Mouse (Mus musculus) liver, adult 10 weeks (tissue): ENCODE measurements around the gene Olfr606. TPM values are rescaled to one million over a fixed set of nuclear protein-coding genes. Genes with fewer than 3 reads are reported as not detected.

Source experiments
- polyA plus RNA-seq: library from polyadenylated mRNA; stranded (reverse); fragments of 350-450 nt; fragmentation: Illumina TruSeq; extraction: RNeasy Lipid Tissue Mini Kit (QIAGEN cat#74804); gene quantifications from one replicate; pipeline ENCODE4 v1.2.3, GENCODE M21; 2014; ENCODE audit warnings: low read depth, low replicate concordance

Gene Olfr606
- not detected for polyA plus RNA-seq

DNA sequence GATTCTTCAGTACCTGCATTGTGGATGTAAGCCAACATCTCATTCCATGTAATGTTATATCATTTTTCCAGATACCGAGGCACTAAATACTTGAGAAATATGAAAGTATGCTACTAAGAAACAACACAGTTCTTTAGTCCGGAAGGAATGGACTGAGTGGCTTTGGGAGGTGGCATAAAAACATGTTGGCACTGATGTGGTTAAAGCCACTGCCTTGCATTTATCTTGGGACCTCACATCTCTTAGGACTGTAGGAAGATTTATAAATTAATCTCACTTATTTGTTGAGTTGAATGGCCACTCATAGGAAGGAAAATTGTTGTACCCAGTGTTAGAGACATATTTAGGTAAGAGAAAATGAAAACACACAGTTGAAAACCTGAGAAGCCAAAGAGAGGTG lies at the start of gene Olfr606:
Gene Olfr606 (plus strand): TSS at position 301 of the 400 bp plus-strand sequence.

DNA sequence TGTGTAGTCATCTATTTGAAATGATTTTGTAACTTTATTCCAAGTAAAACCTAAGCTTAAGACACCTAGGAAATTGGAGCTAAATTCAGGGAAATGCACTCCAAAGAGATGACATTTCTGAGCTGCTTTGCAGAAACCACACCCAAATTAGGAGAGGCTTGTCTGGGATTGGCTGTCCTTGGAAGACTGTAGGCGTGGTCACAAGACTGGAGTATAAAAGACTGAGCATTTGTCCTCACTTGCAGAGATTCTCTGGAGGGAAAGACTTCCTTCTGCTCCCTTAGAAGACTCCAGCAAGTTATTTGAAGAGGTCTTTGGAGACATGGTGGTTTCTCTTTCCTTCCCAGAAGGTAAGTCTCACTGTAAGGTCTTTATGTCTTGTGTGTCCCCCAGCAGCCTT lies 34.1 kb upstream of the Olfr606 start, which contains the start of gene Usp17lc:
Gene Usp17lc (plus strand): TSS at position 301 of the 400 bp plus-strand sequence.

DNA sequence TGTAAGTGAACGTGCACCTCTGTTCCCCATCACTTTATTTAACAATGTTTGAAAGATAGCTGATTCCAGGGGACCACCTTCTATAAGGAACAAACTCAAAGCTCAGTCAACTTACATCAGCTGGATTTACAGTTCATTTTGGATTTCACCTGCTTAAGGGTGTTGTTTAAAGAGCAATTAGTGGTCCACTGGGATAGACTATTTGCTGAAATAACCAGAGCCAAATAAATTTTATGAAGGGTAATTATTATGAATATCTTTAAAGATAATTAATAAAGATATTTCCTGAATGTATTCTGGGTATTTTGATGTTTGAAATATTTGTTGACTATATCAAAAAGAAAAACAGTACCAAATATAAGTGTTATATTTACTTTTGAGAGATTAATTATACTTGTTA lies 3.5 kb upstream of the Olfr606 start, which contains the start of gene Olfr605:
Gene Olfr605 (minus strand): TSS at position 101 of the 400 bp plus-strand sequence.

DNA sequence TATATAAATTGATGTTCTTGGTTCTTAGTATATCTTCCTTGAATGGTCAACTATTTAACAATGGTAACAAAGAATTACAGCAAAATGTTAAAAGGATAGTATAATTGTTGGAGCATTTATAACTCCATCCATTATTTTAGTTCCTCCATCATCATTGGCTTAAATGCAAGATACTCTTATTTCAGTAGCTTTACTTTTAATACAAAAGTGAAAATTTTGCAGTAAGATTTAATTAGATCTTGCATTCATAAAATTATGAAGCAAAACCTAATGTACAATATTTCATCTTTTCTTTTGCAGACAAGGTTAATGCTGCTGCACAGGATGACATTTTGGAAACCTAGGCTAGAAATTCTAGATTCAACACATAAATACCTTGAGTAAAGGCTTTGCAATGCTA lies 20.7 kb downstream of the Olfr606 start, which contains the start of gene Olfr608:
Gene Olfr608 (plus strand): TSS at position 301 of the 400 bp plus-strand sequence.

DNA sequence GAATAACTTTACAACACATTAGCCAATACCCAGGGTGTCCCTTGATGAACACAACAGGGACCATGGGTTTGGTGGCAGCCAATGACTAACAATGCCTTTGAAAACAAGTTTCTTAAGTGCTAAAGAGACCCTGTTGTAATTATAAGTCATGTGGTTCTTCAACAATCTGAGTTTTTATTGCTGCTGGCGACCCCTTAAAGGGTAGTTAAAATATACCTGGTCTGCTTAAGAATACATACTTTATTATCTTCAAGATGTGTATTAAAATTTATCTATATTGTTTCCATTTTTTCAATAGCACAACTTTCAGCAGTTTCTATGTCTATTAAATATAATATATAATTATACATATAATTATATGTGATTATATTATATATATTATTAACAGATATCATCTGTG lies 49.1 kb downstream of the Olfr606 start, which contains the start of gene Olfr609:
Gene Olfr609 (minus strand): TSS at position 101 of the 400 bp plus-strand sequence.

Other genes starting within 250 kb of the Olfr606 start
- gene Olfr593, start 237.2 kb upstream of the Olfr606 start, polyA plus RNA-seq, result not detected
- not detected for gene Olfr594, start 232.1 kb upstream of the Olfr606 start, polyA plus RNA-seq
- gene Usp17ld, start 196.5 kb upstream of the Olfr606 start, polyA plus RNA-seq, result not detected
- not detected for gene Olfr596, start 143.4 kb upstream of the Olfr606 start, polyA plus RNA-seq
- gene Olfr597, start 132.7 kb upstream of the Olfr606 start, polyA plus RNA-seq, result not detected
- not detected for gene Olfr598, start 125.5 kb upstream of the Olfr606 start, polyA plus RNA-seq
- gene Olfr599, start 113.1 kb upstream of the Olfr606 start, polyA plus RNA-seq, result not detected
- gene Olfr600, start 99.4 kb upstream of the Olfr606 start, polyA plus RNA-seq, result not detected
- not detected for gene Olfr601, start 86.4 kb upstream of the Olfr606 start, polyA plus RNA-seq
- not detected for gene Olfr603, start 62.9 kb upstream of the Olfr606 start, polyA plus RNA-seq
- gene Usp17lc, start 34.0 kb upstream of the Olfr606 start, polyA plus RNA-seq, result not detected
- not detected for gene Olfr605, start 3.6 kb upstream of the Olfr606 start, polyA plus RNA-seq
- not detected for gene Olfr607, start 15.1 kb downstream of the Olfr606 start, polyA plus RNA-seq
- not detected for gene Olfr608, start 20.8 kb downstream of the Olfr606 start, polyA plus RNA-seq
- gene Olfr609, start 49.0 kb downstream of the Olfr606 start, polyA plus RNA-seq, result not detected
- gene Olfr610, start 63.1 kb downstream of the Olfr606 start, polyA plus RNA-seq, result not detected
- gene Olfr611, start 71.8 kb downstream of the Olfr606 start, polyA plus RNA-seq, result not detected
- gene Olfr612, start 93.7 kb downstream of the Olfr606 start, polyA plus RNA-seq, result not detected
- not detected for gene Olfr613, start 99.0 kb downstream of the Olfr606 start, polyA plus RNA-seq
- gene Olfr615, start 107.0 kb downstream of the Olfr606 start, polyA plus RNA-seq, result not detected
- not detected for gene Olfr616, start 120.1 kb downstream of the Olfr606 start, polyA plus RNA-seq
- gene Olfr617, start 124.0 kb downstream of the Olfr606 start, polyA plus RNA-seq, result not detected
- not detected for gene Olfr618, start 141.1 kb downstream of the Olfr606 start, polyA plus RNA-seq
- not detected for gene Olfr619, start 151.5 kb downstream of the Olfr606 start, polyA plus RNA-seq
- not detected for gene Olfr620, start 163.5 kb downstream of the Olfr606 start, polyA plus RNA-seq
- not detected for gene Olfr622, start 193.7 kb downstream of the Olfr606 start, polyA plus RNA-seq
- gene Olfr623, start 214.7 kb downstream of the Olfr606 start, polyA plus RNA-seq, result not detected
- gene Olfr624, start 222.1 kb downstream of the Olfr606 start, polyA plus RNA-seq, result 0.13 TPM
- gene Olfr625-ps1, start 233.7 kb downstream of the Olfr606 start, polyA plus RNA-seq, result not detected